Mouse (Mus musculus): ENCODE results near the gene Ucp2.

Ucp2 gene

GRCm38 (mm10) chr7:100493117-100493483 is at the start of gene Ucp2:
TSS of gene Ucp2 (plus strand) at chr7:100493337.
- peak; percentile 96 for DNase-seq (ENCODE audit: low read depth)

GRCm38 (mm10) chr7:100443728-100444127 is 49.4 kb upstream of the Ucp2 start:
- DNase-seq (ENCODE audit: low read depth), result peak; percentile 68

- DNase-seq (ENCODE audit: low read depth), result no peak
These were observed 46.9 kb upstream of the Ucp2 start for GRCm38 (mm10) chr7:100446271-100446670.

- no peak for DNase-seq (ENCODE audit: low read depth)
These were observed 44.6 kb upstream of the Ucp2 start for GRCm38 (mm10) chr7:100448530-100448929.

GRCm38 (mm10) chr7:100448985-100449384 is 44.2 kb upstream of the Ucp2 start:
- peak; percentile 90 for DNase-seq (ENCODE audit: low read depth)

DNA sequence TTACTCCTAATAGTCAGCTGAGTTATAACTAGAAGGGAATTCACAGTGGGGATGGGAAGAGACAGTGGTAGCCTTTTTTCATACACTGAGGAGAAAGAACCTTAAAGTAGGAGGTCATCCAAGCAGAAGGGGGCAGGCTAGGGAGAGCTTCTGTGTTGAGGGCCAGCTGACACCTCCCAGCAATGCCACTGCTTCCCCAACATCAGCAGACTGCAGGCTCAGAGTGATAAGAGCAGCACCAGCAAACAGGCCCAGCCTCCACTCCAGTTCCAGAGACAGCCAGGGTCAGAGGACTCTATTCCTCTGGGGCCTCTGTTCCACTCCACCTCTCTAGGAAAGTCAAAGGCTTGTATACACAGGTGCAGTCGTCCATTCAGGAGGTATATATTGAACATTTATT is 35.0 kb upstream of the Ucp2 start:
- no peak for DNase-seq (ENCODE audit: low read depth)

- no peak for DNase-seq (ENCODE audit: low read depth)
These were observed 33.3 kb upstream of the Ucp2 start for GRCm38 (mm10) chr7:100459862-100460261.

- peak; percentile 85 for DNase-seq (ENCODE audit: low read depth)
These were observed 31.5 kb upstream of the Ucp2 start for GRCm38 (mm10) chr7:100461621-100462151.

DNA sequence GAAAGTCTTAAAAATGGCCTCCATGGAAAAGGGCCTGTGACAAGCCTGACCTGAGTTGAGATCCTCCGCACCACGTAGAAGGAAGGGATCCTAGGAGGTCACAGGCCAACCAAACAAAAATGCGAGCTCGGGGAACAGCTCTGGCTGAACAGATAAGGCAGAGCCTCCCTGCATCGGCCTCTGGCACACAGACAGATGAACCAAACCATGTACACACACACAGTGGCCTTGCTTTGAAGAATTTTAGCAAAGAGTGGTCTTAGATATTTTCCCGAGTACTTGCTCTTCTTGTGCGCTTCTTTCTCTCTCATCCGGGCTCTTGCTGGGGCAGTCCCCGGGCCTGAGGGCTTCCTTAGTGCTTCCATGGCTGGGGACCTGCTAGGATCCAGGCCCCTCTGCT is 29.9 kb upstream of the Ucp2 start:
- no peak for DNase-seq (ENCODE audit: low read depth)

DNA sequence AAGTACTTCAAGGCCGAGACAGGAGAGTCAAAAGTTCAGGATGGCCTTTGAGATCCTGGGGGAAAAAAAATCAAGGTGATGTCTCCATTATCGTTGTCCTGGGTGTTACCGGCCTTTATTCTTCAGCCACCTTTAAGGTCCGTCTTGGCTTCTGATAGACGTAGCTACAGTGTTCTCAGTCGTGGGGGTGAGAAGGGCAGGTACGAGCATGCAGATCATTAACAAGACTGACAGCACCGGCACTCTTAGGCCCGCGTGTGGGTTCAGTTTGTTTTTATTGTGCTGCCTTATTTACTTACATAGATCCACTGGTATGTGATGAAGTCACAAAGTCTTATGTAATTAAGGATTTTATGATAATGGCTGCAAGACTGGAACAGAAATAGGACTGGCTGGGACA is 29.4 kb upstream of the Ucp2 start:
- DNase-seq (ENCODE audit: low read depth), result no peak

DNA sequence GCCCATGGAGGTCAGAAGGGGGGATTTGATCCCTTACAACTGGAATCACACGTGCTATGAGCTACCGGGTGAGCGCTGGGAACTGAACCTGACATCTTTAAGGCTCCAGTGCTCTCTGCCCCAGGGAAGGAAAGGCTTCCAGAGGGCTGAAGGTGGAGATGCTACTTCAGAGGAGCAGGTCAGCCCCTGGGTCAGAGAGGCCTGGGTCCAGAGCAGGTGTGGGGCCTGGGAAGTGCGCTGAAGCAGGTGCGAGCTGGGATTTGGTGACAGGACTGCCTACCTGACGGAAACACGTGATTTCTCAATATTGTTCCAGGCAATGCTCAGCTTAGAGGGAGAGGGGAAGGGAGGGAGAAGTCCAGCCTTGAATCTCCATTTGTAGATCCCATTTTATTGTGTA is 28.9 kb upstream of the Ucp2 start:
- no peak for DNase-seq (ENCODE audit: low read depth)

DNA sequence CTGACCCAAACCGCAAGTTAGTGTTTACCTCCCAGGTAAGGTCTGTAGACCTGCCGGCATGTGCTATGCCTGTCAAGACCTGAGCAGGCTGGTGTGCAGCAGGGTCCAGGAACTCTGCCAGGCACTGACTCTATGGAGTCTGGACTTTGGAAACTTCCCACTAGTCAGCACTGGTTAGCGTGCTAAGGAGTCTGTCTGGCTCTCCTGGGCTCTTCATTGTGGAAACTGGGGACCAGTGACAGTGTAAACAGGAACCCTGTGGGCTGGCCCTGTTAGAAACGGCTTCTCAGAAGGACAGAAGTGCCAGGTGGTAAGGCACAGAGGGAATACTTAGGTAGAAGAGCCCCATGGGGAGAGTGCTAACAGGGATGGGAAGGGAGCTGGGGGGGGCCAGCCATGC is 27.9 kb upstream of the Ucp2 start:
- no peak for DNase-seq (ENCODE audit: low read depth)

- peak; percentile 35 for DNase-seq (ENCODE audit: low read depth)
These were observed 27.4 kb upstream of the Ucp2 start for GRCm38 (mm10) chr7:100465656-100466309.

DNA sequence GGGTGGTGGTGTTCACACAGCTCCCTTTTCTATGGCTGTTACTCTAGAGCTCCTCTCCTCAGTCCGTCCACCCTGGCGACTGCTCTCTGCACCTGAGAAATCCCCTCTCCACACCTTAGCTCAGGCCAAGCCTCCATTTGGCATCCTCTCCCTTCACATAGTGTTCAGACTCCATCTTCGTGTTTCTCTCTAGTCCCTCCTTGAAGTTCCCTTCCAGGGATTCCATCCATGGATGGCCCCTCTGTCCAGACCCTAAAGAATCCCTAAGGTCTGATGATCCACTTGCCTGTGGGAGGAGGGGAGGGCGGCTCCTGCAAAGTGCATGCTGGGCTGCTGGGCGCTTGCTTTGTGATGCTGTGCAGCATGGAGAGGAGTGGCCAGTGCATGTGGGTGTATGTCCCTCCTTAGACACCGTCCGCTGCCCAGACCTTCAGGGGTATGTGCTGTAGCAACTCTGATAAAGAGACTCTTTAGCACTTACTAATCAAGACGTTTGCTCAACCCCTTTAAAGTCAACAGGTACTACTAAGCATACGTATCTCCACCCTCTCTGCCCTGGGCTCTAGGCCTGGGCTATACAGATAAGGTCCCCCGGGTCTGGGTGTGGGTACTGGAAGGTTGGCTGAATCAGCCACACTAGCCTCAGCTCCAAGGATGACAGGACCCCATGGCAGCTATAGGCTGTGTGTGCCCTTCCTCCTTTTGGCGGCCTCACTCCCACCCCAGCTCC is 26.2 kb upstream of the Ucp2 start:
- DNase-seq (ENCODE audit: low read depth), result no peak

GRCm38 (mm10) chr7:100468761-100469160 is 24.4 kb upstream of the Ucp2 start:
- DNase-seq (ENCODE audit: low read depth), result no peak

DNA sequence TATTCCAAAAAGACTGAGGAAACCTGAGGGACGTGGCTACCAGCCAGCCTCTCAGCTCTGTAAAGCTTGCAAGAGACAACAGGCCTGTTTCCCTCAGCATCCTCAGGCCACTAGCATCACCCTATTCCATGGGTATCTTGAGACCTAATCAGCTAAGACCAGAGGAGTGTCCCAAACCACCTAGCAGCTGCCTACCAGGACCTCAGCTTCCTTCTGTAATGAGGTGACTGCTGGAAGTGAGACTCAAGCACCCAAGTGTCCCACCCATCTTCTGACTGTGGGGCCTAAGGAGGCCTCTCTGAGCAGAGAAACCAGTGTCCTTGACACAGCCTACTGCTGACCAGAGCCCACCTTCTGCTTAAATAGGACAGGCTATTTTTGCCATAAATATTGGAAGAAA is 23.6 kb upstream of the Ucp2 start:
- no peak for DNase-seq (ENCODE audit: low read depth)

GRCm38 (mm10) chr7:100470796-100471406 is 22.2 kb upstream of the Ucp2 start:
- DNase-seq (ENCODE audit: low read depth), result no peak

DNA sequence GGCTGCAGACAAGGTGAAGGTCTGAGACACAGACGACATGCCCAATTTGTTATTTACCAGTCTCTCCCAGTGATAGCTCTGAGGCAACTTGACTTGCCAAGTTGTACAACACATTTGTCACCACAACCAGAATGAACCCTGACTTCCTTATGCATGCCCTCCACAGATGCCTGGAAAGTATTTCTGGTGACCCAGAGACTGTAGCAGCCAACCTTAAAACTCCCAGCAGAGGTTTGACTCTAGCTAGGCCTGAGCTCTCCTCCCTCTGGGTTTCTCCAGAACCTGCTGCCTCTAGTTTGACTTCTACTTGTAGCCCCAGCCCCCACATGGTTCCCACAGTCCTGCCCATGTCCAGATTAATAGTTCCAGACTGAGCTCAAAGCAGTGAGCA is 21.7 kb upstream of the Ucp2 start:
- DNase-seq (ENCODE audit: low read depth), result no peak

GRCm38 (mm10) chr7:100472777-100473176 is 20.4 kb upstream of the Ucp2 start, which contains the start of gene Ucp3:
TSS of gene Ucp3 (plus strand) at chr7:100472990.
- DNase-seq (ENCODE audit: low read depth), result no peak

- DNase-seq (ENCODE audit: low read depth), result no peak
These were observed 19.2 kb upstream of the Ucp2 start for GRCm38 (mm10) chr7:100473846-100474454.

GRCm38 (mm10) chr7:100474680-100475079 is 18.5 kb upstream of the Ucp2 start:
- no peak for DNase-seq (ENCODE audit: low read depth)

DNA sequence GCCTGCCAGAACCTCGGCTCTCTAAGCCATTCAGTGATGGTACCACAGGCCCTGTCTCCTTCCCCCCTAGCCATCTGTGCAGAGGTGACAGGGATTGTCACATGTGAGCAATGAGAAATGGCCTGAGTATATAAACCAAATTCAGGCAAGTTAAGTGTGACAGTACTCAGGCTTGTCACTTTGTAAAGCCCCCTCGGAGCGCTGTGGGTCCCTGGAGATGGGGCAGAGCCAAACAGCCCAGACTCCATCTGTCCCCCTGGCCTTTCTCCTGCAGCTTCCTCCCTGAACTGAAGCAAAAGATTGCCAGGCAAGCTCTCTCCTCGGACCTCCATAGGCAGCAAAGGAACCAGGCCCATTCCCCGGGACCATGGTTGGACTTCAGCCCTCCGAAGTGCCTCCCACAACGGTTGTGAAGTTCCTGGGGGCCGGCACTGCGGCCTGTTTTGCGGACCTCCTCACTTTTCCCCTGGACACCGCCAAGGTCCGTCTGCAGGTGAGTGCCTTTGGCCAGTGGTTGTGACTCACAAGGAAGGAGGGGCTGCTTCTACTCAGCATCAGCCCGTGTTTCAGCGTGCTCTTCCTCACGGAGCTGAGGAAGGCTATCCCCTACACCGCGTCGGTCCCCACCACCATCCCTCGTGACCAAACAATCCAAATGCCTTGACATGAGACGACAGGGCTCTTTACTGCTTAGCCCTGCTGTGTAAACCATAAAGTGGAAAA is 13.9 kb upstream of the Ucp2 start:
- DNase-seq (ENCODE audit: low read depth), result no peak

Measured in 416B (cell line).